Mouse (Mus musculus): Measurements from ENCODE around the gene Slc3a1.

The Slc3a1 gene

DNA sequence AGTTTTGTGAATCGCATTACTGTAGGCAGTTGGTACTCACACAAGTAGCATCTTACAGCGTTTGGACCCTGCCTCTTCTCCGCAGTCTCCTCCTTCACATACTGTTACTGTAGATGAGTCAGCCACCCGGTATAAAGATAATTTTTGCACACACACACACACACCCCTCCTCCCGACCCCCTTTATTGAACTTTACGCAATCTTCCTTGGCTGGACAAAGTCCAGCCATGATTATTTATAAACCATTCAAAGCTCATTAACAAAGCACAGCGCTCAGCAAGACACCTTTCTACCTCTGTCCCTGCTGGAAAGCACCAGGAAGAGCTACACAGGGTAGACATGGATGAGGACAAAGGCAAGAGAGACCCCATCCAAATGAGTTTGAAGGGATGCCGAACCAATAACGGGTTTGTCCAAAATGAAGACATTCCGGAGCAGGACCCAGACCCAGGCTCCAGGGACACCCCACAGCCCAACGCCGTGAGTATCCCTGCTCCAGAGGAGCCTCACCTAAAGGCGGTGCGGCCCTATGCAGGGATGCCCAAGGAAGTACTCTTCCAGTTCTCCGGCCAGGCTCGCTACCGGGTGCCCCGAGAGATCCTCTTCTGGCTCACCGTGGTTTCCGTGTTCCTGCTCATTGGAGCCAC is at the start of gene Slc3a1:
Gene Slc3a1, plus strand, starts transcription at position 284 of the 647 bp plus-strand sequence.
- DNase-seq (ENCODE audit: low read depth, low spot score) = no peak

DNA sequence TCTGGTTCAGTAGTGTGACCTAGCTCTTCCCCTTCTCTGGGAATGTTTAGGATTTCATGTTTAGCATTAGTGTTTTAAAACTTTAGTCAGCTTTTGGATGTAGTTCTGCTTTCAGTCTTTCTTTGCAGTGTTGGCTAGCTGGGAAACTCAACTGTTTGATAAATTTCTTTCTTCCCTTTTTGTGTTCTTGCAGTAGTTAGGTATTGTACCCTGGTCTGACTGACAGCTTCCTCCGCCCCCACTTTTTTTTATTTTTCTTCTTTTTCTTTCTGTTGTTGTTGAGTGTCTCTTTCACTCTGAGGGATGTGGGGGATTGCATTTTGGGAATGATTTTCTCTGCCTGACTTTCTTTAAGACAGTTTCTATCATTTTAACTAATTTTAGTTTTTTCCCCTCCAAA is 46.5 kb upstream of the Slc3a1 start:
- DNase-seq (ENCODE audit: low read depth, low spot score) = no peak

DNA sequence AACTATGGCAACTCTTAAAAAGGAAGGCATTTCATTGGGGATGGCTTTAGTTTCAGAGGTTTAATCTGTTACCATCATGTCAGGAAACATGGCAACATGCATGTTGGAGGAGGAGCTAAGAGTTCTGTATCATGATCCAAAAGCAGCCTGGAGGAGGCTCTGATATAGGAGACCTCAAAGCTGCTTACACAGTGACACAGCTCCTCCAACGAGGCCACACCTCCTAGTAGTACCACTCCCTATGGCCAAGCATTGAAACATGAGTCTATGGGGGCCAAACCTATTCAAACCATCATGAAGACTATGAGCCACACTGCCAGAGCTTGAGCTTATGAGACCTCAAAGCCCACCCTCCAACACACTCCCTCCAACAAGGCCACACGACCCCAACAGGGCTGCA is 45.4 kb upstream of the Slc3a1 start:
- DNase-seq (ENCODE audit: low read depth, low spot score) = no peak

DNA sequence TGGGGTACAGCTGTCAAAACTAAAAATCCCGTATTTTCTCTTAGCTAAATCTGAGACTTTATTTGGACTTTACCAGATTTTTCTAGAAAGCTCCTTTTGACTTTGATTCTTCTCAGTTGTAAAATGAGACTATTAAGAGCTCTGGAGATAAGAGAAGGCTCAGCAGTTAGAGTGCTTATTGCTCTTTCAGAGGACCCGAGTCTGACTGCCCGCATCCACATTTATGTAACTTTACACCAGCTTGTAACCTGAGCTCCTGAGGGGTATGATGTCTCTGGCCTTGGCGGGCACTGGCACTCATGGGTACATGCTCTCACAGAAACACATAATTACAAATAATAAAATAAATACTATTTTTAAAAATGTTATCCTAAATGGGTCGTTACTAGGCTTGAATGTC is 41.8 kb upstream of the Slc3a1 start:
- no peak for DNase-seq (ENCODE audit: low read depth, low spot score)

DNA sequence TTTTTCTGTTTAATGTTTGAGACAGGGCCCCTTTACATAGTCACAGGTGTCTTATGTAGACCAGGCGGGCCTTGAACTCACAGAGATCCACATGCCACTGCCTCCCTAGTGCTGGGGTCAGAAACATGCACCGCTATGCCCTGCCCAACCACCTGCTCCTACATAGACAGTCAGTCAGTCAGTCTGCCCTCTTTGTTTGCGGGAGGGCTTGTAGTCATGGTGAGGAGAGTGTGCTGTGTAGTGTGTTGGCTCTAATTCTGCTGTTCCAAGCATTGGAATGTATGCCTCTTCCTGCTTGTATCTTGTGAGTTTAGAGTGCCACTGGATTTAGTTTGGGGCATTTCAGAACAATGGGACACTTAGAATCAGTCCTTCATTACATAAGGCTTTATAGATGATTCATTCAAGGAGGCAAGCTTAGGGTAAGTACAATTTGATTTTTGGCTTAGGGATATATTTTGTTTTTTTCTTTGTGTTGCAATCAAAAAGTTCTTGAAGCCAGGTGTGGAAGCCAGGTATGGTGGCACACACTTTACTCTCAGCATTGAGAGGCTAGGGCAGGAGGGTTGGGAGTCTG is 40.3 kb upstream of the Slc3a1 start:
- DNase-seq (ENCODE audit: low read depth, low spot score) = no peak

DNA sequence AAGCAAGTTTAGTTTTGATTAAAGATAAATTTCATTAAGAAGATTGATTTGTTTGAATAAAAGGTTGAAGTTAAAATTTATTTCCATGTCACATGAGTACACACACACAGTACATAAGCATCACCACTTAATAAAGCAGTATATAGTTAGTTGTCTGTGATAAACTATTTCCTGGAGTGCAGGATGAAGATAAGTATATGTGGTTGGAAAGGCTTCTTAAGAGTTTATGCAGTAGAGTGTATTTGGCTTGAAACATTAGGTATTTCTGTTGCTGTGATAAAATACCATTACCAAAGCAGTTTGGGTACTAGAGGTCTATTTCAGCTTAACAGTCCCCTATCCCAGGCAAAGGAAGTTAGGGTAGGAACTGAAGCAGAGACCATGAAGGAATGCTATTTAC is 39.7 kb upstream of the Slc3a1 start:
- no peak for DNase-seq (ENCODE audit: low read depth, low spot score)

DNA sequence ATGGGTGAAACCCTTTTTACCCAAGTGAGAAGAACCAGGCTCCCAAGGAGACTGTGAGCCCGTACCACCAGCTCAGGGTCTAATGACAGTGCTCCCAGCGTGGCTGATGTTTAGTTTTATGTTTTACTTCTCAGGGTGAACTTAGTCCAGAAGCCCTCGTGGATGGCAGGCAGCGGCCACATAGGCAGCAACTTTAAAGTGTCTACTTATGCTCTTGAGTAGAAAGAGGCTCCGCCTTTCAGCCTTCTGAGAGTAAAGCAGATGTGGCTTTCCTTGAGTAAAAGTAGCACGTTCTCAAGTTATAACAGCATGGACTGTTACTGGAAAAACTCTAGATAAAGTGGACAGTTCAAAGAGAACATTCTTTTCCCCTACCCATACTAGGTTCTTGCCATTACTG is 32.3 kb upstream of the Slc3a1 start:
- DNase-seq (ENCODE audit: low read depth, low spot score) = no peak

DNA sequence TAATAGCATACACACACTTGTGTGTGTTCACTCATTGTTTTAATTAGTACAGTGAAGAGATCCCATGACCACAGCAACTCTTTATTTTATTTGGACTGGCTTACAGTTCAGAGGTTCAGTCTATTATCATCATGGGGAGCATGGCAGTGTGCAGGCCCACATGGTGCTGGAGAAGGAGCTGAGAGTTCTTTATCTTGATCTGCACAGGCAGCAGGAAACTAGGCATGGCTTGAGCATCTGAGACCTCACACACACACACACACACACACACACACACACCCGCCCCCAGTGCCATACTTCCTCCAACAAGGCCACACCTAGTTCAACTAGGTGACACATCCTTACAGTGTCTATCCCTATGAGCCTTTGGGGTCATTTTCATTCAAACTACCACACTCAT is 30.5 kb upstream of the Slc3a1 start:
- DNase-seq (ENCODE audit: low read depth, low spot score) = no peak

DNA sequence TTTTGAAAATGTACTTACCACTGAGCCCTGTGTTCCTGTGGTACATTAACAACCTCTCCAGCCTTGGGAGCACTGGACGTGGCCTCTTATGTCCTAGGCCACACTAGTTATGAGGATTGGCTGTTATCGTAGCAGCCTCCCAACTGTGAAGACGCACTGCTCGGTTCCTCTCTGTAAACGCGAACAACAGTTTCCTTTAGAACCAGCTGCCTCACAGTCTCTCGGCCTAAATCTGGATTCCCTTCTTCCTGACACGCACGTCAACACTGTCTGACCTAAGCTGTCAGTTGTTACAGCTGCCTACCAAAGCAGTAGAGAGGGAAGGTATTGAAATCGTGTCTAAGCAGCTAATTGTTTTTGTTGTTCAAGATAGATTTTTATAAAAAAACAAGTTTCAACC is 28.5 kb upstream of the Slc3a1 start:
- DNase-seq (ENCODE audit: low read depth, low spot score) = no peak

DNA sequence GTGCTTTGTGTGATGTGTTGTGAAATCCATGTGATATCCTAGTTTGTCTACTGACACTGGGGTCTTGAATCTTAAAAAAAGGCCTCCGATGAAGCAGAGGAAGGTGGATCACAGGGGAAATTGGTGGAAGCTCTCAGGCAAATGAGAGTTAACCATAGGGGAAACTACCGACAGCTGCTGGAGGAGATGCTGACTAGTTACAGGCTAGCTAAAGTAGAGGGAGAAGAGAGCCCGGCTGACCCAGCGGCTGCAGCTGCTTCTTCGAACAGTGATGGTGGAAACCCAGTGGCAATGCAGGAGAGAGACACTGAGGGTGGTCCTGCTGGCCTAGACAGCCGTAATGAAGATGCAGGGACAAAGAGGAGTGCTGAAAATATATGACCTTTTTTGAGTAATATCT is 14.7 kb upstream of the Slc3a1 start:
- no peak for DNase-seq (ENCODE audit: low read depth, low spot score)

DNA sequence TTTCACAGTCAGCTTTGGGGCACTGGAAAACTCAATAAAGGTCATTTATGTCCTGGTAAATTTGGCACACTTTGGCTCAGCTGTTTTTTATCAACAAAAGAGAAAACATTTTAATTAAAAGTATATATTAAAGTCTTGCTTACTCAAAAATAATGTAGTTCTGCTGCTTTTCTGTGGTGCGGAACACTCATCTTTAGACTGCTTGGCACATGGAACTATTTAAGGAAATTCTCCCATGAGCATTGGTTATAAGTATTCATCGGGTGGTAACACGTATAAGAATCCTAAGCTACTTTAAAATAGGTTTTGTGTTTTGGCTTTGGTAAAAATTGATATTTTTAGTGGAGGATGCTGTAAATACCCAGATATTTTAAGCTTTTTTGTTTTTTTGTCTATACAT is 13.5 kb upstream of the Slc3a1 start:
- no peak for DNase-seq (ENCODE audit: low read depth, low spot score)

DNA sequence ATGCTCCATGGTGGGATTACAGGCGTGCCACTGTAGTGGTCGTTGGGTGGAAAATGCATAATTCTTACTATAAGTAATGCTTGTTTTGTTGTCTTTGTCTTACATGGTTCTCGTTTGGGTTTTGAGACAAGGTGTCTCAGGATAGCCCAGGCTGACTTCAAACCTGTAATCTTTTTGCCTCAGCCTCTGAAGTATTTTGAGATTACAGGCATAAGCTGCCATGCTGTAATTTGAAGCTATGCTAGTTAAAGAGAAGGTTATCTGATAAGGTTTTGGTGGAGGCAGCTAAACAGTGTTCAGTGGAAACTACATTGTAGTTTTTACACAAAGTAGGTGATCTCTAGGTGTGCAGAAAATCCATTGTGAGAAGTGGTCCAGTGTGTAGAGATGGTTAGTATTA is 9.8 kb upstream of the Slc3a1 start:
- no peak for DNase-seq (ENCODE audit: low read depth, low spot score)

DNA sequence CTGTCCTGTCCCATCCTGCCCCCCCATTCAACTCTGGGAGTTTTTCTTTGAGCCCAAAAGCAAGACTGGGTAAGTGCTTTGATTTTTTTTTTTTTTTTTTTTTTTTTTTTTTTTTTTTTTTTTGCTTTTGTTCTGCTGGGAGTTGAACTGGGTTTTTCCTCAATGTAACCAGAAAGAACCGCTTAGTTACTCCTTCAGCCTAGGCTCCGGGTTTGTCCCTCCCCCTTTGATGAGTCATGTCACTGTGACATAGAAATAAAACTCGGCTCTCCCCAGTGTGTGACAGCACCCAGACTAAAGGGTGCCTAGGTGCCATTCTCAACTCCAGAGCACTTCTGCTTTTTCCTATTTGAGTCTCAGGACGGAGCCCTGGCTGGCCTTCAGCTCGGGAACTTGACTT is 9.4 kb upstream of the Slc3a1 start:
- no peak for DNase-seq (ENCODE audit: low read depth, low spot score)

DNA sequence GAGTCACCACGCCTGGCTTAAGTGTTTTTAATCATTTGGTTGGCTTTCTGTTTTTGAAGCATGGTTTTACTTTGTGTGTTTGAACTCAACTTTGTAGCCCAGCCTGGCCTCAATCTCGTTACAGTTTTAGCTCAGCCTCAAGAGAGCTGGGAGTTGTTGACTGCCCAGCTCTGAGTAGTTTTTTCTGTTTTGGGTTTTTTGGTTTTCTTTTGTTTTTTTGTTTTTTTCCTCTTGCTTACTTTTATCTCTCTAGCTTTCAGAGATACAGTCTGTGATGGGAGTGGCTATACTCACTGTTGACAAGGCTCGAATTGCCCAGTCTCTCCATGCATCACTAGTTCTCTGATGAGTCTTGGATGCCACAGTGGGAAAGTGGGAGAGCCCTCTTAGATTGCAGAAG is 7.8 kb upstream of the Slc3a1 start:
- DNase-seq (ENCODE audit: low read depth, low spot score) = no peak

DNA sequence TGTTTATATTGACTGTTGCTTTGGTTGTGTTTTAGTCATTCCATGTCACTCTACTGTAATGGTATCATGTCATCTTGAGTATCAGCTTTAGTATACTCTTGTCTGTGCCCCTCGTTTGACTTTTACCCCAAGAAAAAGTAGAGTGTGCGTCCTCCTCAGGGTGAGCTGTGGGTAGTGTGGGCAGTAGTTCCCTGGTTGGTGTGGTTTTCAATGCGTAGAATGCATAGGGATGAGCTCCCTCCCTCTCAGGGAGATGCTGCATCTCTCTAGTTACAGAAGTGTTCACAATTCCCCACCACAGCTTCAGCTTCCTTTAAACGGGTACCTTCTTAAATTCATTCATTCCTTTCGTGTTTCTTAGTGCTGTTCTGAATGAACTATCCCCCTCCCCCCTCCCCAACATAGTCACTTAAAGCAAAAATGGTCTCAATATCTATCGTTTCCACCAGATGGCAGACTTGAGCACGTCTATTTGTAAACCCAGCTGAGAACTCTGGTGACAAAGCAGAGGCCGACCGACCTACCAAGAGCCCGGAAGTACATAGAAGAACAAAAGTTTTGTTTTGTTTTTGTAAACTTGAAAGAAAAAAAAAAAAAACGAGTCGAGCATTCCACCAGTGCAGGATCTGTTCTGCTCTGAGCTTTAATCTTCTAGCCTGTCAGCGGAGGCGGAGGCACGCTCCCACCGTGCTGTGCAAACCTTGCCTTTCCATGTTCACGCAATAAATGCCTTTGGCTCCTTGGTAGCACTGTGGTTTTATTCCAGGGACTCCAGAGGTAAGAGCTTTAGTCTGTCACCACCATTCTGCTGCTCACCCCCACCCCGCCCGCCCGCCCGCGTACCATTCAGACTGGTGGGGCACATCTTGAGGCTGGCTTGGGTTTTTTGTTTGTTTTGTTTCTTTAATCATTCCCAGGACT is 4.7 kb upstream of the Slc3a1 start:
- peak; percentile 90 for DNase-seq (ENCODE audit: low read depth, low spot score)

DNA sequence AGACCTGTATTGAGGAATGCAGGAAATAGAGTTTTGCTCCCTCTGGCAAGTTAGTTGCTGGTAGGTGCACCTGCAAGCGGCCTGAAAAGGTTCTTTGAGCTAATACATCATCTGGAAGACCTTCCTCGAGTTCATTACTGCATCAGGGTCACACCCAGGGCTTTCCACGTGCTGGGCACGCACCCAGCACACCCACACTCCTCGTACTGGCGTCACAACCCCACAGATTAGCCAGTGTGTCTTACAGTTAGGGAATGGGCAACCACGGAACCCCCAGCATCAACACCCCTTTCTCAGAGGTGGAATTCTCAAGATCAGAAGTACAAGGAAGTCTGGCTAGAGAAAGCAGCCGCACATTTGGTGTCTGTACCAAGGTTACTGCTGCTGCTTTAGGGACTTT is 3.9 kb upstream of the Slc3a1 start:
- no peak for DNase-seq (ENCODE audit: low read depth, low spot score)

DNA sequence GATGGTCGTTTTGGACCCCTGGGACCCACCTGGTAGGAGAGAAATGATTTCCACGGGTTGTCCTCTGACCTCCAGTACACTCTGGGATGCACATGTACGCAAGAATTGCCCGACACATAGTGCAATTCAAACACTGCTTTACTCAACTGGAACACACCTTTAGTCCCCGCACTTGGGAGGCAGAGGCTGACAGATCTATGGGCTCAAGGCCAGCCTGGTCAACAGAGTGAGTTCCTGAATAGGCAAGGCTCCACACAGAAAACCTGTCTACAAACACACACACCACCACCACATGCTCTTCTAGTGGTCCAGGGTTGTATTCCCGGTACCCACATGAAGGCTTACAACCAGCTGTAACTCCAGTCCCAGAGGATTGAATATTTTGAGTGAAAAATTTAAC is 3.0 kb upstream of the Slc3a1 start:
- DNase-seq (ENCODE audit: low read depth, low spot score) = no peak

DNA sequence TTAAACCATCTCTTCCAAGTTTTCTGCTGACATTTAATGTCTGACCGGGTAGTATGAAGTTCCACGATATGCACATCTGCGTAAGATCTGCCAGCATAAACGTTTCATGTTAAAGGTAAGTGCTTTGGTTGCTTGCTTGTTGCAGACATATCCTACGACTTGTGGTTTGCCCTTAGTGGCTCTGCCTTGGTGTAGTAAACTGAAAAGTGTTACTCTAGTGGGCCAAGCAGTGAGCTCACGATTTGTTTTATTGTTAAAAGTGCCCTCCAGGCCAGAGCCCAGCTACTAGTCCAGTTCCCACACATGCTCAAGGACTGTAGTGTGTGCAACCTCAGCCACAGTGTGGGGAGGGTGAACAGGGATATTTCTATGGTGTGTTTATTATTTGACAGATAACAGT is 1.7 kb upstream of the Slc3a1 start:
- DNase-seq (ENCODE audit: low read depth, low spot score) = no peak

DNA sequence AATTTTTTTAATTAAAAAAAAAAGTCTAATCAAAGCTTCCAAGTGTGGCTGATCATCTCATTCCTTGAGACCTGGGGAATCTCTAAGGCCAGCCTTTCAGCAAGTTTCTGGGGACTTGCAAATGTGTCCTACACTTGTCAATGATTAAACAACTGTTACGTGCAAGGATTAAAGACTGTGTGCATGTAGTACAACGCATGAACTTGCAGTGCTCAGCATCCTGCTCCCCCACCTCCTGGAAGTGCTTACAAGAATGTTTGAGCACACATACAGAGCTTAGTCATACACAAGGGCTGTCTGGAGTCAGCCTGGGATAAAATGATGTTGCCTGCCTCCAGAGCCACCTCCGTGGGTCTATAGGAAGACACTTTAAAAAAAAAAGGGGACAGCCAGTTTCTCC is 929 bp upstream of the Slc3a1 start:
- DNase-seq (ENCODE audit: low read depth, low spot score) = no peak

DNA sequence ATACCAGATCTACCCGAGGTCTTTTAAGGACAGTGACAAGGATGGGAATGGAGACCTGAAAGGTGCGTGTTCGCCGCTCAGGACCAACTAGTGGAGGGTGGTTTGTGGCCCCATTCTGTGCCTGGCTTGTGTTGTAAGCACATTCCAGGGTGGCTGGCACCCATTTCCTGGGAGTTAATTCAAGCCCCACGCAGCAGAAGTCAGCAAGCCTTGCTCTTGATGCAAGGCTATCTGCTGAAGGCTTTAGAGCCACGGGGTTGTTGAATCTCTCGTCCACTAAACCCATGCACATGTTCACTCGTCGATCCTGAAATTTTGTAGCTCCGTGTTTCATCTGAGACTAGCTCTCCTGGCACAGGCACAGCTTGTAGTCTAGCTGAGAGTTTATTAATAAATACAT is 621 bp downstream of the Slc3a1 start:
- DNase-seq (ENCODE audit: low read depth, low spot score) = no peak

DNA sequence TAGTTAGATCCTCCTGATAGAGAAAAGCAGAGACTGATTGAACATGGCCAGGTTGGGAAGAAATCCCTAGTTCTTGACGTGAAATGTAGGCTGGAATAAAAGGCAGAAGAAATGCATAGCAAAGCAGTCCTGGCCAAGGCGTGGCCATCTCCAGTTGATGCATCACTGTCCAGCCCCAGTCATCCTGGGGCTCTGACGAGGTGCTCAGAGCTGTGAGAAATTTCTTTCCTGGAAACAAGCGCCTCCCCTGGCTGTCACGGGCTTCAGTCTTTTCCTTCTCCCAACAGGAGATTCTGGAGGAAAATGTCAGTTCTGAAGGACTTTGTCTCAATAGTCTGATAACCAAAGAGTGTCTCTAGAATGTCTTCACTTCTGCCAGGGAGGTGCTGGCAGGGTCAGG is 2.5 kb downstream of the Slc3a1 start:
- no peak for DNase-seq (ENCODE audit: low read depth, low spot score)

DNA sequence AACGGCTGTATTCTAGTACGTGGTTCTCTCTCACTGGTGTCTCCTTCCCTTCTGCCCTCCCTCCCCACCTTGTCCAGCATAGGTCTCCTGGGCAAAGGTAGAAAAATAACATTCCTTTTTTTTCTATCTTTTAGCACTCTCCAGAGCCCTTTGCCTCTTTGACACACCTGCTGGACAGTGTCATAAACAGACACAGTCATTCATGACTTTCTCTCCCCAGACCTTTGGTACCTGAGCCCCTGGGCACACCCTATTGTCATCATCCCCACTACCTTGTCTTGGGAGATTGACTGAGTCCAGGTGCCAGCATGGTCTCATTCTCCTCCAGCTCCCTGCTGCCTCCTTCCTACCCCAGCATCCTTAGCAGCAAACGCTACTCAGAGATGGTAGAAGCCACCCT is 4.9 kb downstream of the Slc3a1 start:
- DNase-seq (ENCODE audit: low read depth, low spot score) = no peak

DNA sequence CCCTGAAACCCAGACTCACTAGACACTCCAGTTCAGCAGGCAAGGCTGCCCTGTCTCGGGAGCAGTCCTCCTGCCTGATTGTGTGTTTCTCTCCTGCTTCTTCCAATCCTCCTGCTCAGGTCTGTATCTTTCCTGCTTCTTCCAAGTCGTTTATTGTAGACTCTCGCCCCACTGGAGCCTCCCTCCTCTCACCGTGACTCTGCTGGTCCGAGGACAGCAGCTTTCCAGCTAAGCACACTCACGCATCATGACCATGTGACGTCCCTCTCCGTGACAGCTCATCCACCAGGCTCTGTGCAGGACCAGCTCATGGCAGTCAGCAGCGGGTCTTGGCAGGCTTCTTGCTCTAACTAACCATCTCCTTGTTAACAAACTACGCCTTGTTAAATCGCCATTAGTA is 5.9 kb downstream of the Slc3a1 start:
- no peak for DNase-seq (ENCODE audit: low read depth, low spot score)
